Comparison of ENCODE assay signal across 11 mouse cellular contexts in the genomic region with DNA sequence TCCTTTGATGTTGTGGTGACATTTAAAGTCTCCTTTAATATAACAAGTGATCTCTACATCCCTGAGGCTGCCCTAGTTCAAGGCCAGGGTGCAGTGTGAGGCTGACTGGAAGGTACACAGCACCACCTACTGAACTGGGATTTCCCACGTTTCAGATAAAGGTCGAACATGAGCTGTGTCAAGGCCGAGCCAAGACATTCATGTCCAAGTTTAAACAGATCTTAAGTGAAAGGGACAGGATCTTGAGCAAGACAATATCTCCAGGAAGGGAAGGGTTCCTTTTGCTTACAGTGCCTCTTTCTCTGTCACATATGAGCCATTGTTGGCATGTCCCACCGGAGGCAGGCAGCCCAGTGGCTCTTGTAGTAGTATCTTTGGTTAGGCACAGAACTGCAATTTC.
DNase-seq lines count a peak whose midpoint lies in the region; ATAC-seq and TF ChIP-seq lines count a peak whose summit lies in the region.
"Had no signal": no experiment of that assay in that cellular context is flagged by ENCODE, and none has a peak within 500 bp of the region (broad histone marks: within the 10 kb centered on the region; RNA-seq: fewer than 3 reads in every experiment).

No protein-coding gene starts in this region.

- no peak overlapping the region for H3K4me3 ChIP-seq in heart, embryonic 12.5 days
- no peak overlapping the region for H3K4me3 ChIP-seq in lung, embryonic 15.5 days
- H3K4me3 ChIP-seq in left cerebral cortex, adult 2 months = no peak overlapping the region
- no peak overlapping the region for H3K4me3 ChIP-seq in hindbrain, embryonic 16.5 days (ENCODE audit: low read length)
- H3K4me3 ChIP-seq: forebrain, embryonic 12.5 days had no signal

- H3K27ac ChIP-seq in heart, embryonic 12.5 days (ENCODE audit: poor library complexity, severe bottlenecking) = no peak overlapping the region
- H3K27ac ChIP-seq in lung, embryonic 15.5 days = peak overlapping the region; percentile 49; the same call in 1 of the 2 replicates
- H3K27ac ChIP-seq in left cerebral cortex, adult 2 months = no peak overlapping the region
- no peak overlapping the region for H3K27ac ChIP-seq in hindbrain, embryonic 16.5 days (ENCODE audit: low read depth, low read length)
- H3K27ac ChIP-seq: forebrain, embryonic 12.5 days; macrophage had no signal

- H3K9ac ChIP-seq in heart, embryonic 12.5 days = no peak overlapping the region
- H3K9ac ChIP-seq in lung, embryonic 15.5 days = no peak overlapping the region
- H3K9ac ChIP-seq in hindbrain, embryonic 16.5 days (ENCODE audit: low read depth, low read length) = no peak overlapping the region
- H3K9ac ChIP-seq: forebrain, embryonic 12.5 days had no signal

- DNase-seq in heart, adult 11 months = peak; percentile 93
- peak; percentile 70 for DNase-seq in adrenal gland, adult 2 months
- DNase-seq in heart, postnatal 4 days = peak; percentile 15
- no peak for DNase-seq in left cerebral cortex, adult 2 months (ENCODE audit: extremely low spot score in 1 of 2, low spot score in 2 of 2)
- DNase-seq in cerebellum, postnatal 25 days = no peak

- peaks cover 13% of the 10 kb centered on the region; the same call in 1 of the 2 replicates for H3K4me1 ChIP-seq in heart, embryonic 12.5 days (replicated peaks)
- H3K4me1 ChIP-seq in lung, embryonic 15.5 days = peaks cover 13% of the 10 kb centered on the region
- H3K4me1 ChIP-seq in hindbrain, embryonic 16.5 days (ENCODE audit: control insufficient read depth, insufficient read depth, low read depth, low read length) = peaks cover 10% of the 10 kb centered on the region; the same call in 1 of the 2 replicates

- H3K9me3 ChIP-seq in heart, embryonic 12.5 days (replicated peaks) = no peaks in the 10 kb centered on the region
- no peaks in the 10 kb centered on the region for H3K9me3 ChIP-seq in lung, embryonic 15.5 days
- no peaks in the 10 kb centered on the region for H3K9me3 ChIP-seq in hindbrain, embryonic 16.5 days (ENCODE audit: control insufficient read depth, low read length)
- H3K9me3 ChIP-seq: forebrain, embryonic 12.5 days had no signal

- no peaks in the 10 kb centered on the region for H3K36me3 ChIP-seq in heart, embryonic 12.5 days
- no peaks in the 10 kb centered on the region for H3K36me3 ChIP-seq in lung, embryonic 15.5 days
- H3K36me3 ChIP-seq in hindbrain, embryonic 16.5 days (ENCODE audit: control insufficient read depth, insufficient read depth, low read length) = no peaks in the 10 kb centered on the region
- H3K36me3 ChIP-seq: forebrain, embryonic 12.5 days had no signal

- H3K27me3 ChIP-seq in heart, embryonic 12.5 days (replicated peaks) = no peaks in the 10 kb centered on the region
- H3K27me3 ChIP-seq in lung, embryonic 15.5 days = no peaks in the 10 kb centered on the region
- H3K27me3 ChIP-seq in hindbrain, embryonic 16.5 days (replicated peaks; ENCODE audit: control insufficient read depth, insufficient read depth, low read length) = no peaks in the 10 kb centered on the region
- H3K27me3 ChIP-seq: forebrain, embryonic 12.5 days; Patski had no signal

- WGBS in heart, embryonic 12.5 days = 41% methylated on average over 4 of the region's 4 CpGs
- 47% methylated on average over 4 of the region's 4 CpGs for WGBS in lung, embryonic 15.5 days
- WGBS in hindbrain, embryonic 16.5 days = 66% methylated on average over 4 of the region's 4 CpGs

- no peak for ATAC-seq in heart, embryonic 12.5 days (ENCODE audit: insufficient number of reproducible peaks, low FRiP score)
- no peak for ATAC-seq in lung, embryonic 15.5 days (ENCODE audit: borderline replicate concordance, extremely low read depth, low FRiP score, low TSS enrichment)
- ATAC-seq in hindbrain, embryonic 16.5 days = no peak
- ATAC-seq: Patski had no signal

- no peak overlapping the region for H3K4me2 ChIP-seq in heart, embryonic 12.5 days
- H3K4me2 ChIP-seq in lung, embryonic 15.5 days = no peak overlapping the region
- H3K4me2 ChIP-seq in hindbrain, embryonic 16.5 days (ENCODE audit: low read length) = no peak overlapping the region
- H3K4me2 ChIP-seq: forebrain, embryonic 12.5 days had no signal

- no peak; the same call in 1 of the 2 replicates for TF ChIP-seq CTCF in left cerebral cortex, adult 2 months (IDR thresholded peaks at IDR 0.05)

- intact Hi-C loops in left cerebral cortex, adult 2 months (cut with DNase I) = no loop called here

Comparison
In these comparisons a context has a peak if more than half of its experiments do, and no peak if none do; other contexts are left out.
1. DNase-seq: peak in heart, adult 11 months (single experiment), adrenal gland, adult 2 months (single experiment) and heart, postnatal 4 days (single experiment); none in left cerebral cortex, adult 2 months (0 of 2) and cerebellum, postnatal 25 days (0 of 2).